19 mouse cellular contexts compared by ENCODE assay signal in the genomic region with DNA sequence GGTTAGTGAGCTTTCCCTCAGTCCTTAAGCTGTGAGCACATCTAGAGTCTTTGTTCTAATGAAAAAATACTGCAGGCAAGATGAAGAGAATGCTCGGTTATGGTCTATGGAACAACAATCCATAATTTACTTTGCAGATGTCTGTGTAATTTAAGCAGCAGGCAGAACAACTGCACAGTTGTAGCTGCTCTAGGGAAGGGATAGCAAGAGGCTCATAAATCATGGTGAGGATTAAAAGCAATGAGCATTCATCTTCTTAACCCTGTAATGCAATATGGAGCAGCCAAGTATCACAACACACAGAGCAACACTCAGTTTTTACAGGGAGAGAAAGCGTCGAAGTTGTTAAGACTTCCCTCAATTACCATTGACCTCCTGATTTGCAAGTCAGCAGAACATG.
A peak's percentile ranks its signal among the peaks of the same experiment; 100 is the strongest.
DNase-seq lines count a peak whose midpoint lies in the region; ATAC-seq and TF ChIP-seq lines count a peak whose summit lies in the region.
"Had no signal": no experiment of that assay in that cellular context is flagged by ENCODE, and none has a peak within 500 bp of the region (broad histone marks: within the 10 kb centered on the region; RNA-seq: fewer than 3 reads in every experiment).

No protein-coding gene starts in this region.

- peak; percentile 17 for DNase-seq in hindbrain, embryonic 11.5 days (ENCODE audit: low spot score)
- DNase-seq in hindbrain, embryonic 10.5 days (ENCODE audit: low spot score), result no peak
- peak; percentile 34 for DNase-seq in midbrain, postnatal 0 days (ENCODE audit: low spot score)
- DNase-seq in midbrain, embryonic 10.5 days (ENCODE audit: low spot score), result no peak
- peak; percentile 22 for DNase-seq in hindbrain, postnatal 0 days (ENCODE audit: low spot score)
- DNase-seq: cerebellum, postnatal 36 days; heart, adult 11 months; kidney, adult 11 months; lung, adult 2 months; lung, postnatal 4 days; right cerebral cortex, postnatal 25 days; thymus, postnatal 36 days had no signal

- no peak overlapping the region for H3K4me3 ChIP-seq in hindbrain, embryonic 11.5 days (ENCODE audit: low read depth, low read length)
- no peak overlapping the region for H3K4me3 ChIP-seq in hindbrain, embryonic 10.5 days
- H3K4me3 ChIP-seq in midbrain, postnatal 0 days (ENCODE audit: low read depth, low read length), result no peak overlapping the region
- no peak overlapping the region for H3K4me3 ChIP-seq in midbrain, embryonic 10.5 days
- H3K4me3 ChIP-seq in hindbrain, postnatal 0 days (ENCODE audit: low read length), result no peak overlapping the region
- no peak overlapping the region for H3K4me3 ChIP-seq in neural tube, embryonic 15.5 days (replicated peaks)
- H3K4me3 ChIP-seq in heart, embryonic 12.5 days, result no peak overlapping the region
- H3K4me3 ChIP-seq: layer of hippocampus, adult 2 months; midbrain, embryonic 13.5 days had no signal

- H3K9ac ChIP-seq in hindbrain, embryonic 11.5 days (ENCODE audit: low read depth, low read length), result no peak overlapping the region
- H3K9ac ChIP-seq in midbrain, postnatal 0 days (replicated peaks; ENCODE audit: low read length, poor library complexity, severe bottlenecking), result no peak overlapping the region
- H3K9ac ChIP-seq in hindbrain, postnatal 0 days (replicated peaks; ENCODE audit: low read length), result no peak overlapping the region
- no peak overlapping the region for H3K9ac ChIP-seq in neural tube, embryonic 15.5 days (replicated peaks)
- no peak overlapping the region for H3K9ac ChIP-seq in heart, embryonic 12.5 days
- H3K9ac ChIP-seq: midbrain, embryonic 13.5 days had no signal

- no peaks in the 10 kb centered on the region for H3K36me3 ChIP-seq in hindbrain, embryonic 11.5 days (ENCODE audit: control insufficient read depth, insufficient read depth, low read length)
- no peaks in the 10 kb centered on the region for H3K36me3 ChIP-seq in hindbrain, embryonic 10.5 days
- H3K36me3 ChIP-seq in midbrain, postnatal 0 days (ENCODE audit: insufficient read depth, low read length), result no peaks in the 10 kb centered on the region
- no peaks in the 10 kb centered on the region for H3K36me3 ChIP-seq in midbrain, embryonic 10.5 days
- no peaks in the 10 kb centered on the region for H3K36me3 ChIP-seq in hindbrain, postnatal 0 days (ENCODE audit: insufficient read depth, low read length)
- no peaks in the 10 kb centered on the region for H3K36me3 ChIP-seq in neural tube, embryonic 15.5 days
- no peaks in the 10 kb centered on the region for H3K36me3 ChIP-seq in heart, embryonic 12.5 days
- H3K36me3 ChIP-seq: midbrain, embryonic 13.5 days had no signal

- no peaks in the 10 kb centered on the region for H3K9me3 ChIP-seq in hindbrain, embryonic 11.5 days (ENCODE audit: control insufficient read depth, low read length)
- H3K9me3 ChIP-seq in hindbrain, embryonic 10.5 days, result no peaks in the 10 kb centered on the region
- H3K9me3 ChIP-seq in midbrain, postnatal 0 days (ENCODE audit: low read length), result no peaks in the 10 kb centered on the region
- no peaks in the 10 kb centered on the region for H3K9me3 ChIP-seq in midbrain, embryonic 10.5 days (replicated peaks)
- no peaks in the 10 kb centered on the region for H3K9me3 ChIP-seq in hindbrain, postnatal 0 days (ENCODE audit: low read length)
- H3K9me3 ChIP-seq in neural tube, embryonic 15.5 days (replicated peaks), result no peaks in the 10 kb centered on the region
- H3K9me3 ChIP-seq in heart, embryonic 12.5 days (replicated peaks), result no peaks in the 10 kb centered on the region
- H3K9me3 ChIP-seq: midbrain, embryonic 13.5 days had no signal

- peak; percentile 88 for ATAC-seq in hindbrain, embryonic 11.5 days (ENCODE audit: low FRiP score)
- no peak for ATAC-seq in midbrain, postnatal 0 days (ENCODE audit: low FRiP score)
- peak; percentile 32; the same call in 1 of the 2 replicates for ATAC-seq in hindbrain, postnatal 0 days
- ATAC-seq in neural tube, embryonic 15.5 days (ENCODE audit: low FRiP score), result peak; percentile 85
- ATAC-seq in CD4-positive, CD25-positive, alpha-beta regulatory T cell, adult 4 months, result no peak
- ATAC-seq in heart, embryonic 12.5 days (ENCODE audit: insufficient number of reproducible peaks, low FRiP score), result no peak
- ATAC-seq: forebrain, embryonic 14.5 days; midbrain, embryonic 13.5 days; Patski had no signal

- 49% methylated on average over 3 of the region's 3 CpGs for WGBS in hindbrain, embryonic 11.5 days
- WGBS in hindbrain, embryonic 10.5 days, result 73% methylated on average over 3 of the region's 3 CpGs
- 60% methylated on average over 3 of the region's 3 CpGs for WGBS in midbrain, postnatal 0 days
- WGBS in midbrain, embryonic 10.5 days, result 81% methylated on average over 3 of the region's 3 CpGs
- 54% methylated on average over 3 of the region's 3 CpGs for WGBS in hindbrain, postnatal 0 days
- WGBS in neural tube, embryonic 15.5 days, result 13% methylated on average over 3 of the region's 3 CpGs
- WGBS in heart, embryonic 12.5 days, result 69% methylated on average over 3 of the region's 3 CpGs

- no peaks in the 10 kb centered on the region for H3K4me1 ChIP-seq in hindbrain, embryonic 11.5 days (replicated peaks; ENCODE audit: control insufficient read depth, insufficient read depth, low read length)
- no peaks in the 10 kb centered on the region for H3K4me1 ChIP-seq in hindbrain, embryonic 10.5 days (replicated peaks)
- H3K4me1 ChIP-seq in midbrain, postnatal 0 days (ENCODE audit: insufficient read depth, low read length), result no peaks in the 10 kb centered on the region
- H3K4me1 ChIP-seq in midbrain, embryonic 10.5 days, result no peaks in the 10 kb centered on the region
- no peaks in the 10 kb centered on the region for H3K4me1 ChIP-seq in hindbrain, postnatal 0 days (ENCODE audit: insufficient read depth, low read length)
- H3K4me1 ChIP-seq in neural tube, embryonic 15.5 days, result peaks cover 7% of the 10 kb centered on the region
- no peaks in the 10 kb centered on the region for H3K4me1 ChIP-seq in heart, embryonic 12.5 days (replicated peaks)
- H3K4me1 ChIP-seq: midbrain, embryonic 13.5 days had no signal

- no peak overlapping the region for H3K27ac ChIP-seq in hindbrain, embryonic 11.5 days (ENCODE audit: low read depth, low read length)
- H3K27ac ChIP-seq in hindbrain, embryonic 10.5 days, result no peak overlapping the region
- H3K27ac ChIP-seq in midbrain, postnatal 0 days (ENCODE audit: low read depth, low read length), result no peak overlapping the region
- no peak overlapping the region for H3K27ac ChIP-seq in midbrain, embryonic 10.5 days (replicated peaks)
- no peak overlapping the region for H3K27ac ChIP-seq in hindbrain, postnatal 0 days
- no peak overlapping the region for H3K27ac ChIP-seq in neural tube, embryonic 15.5 days (replicated peaks)
- no peak overlapping the region for H3K27ac ChIP-seq in heart, embryonic 12.5 days (ENCODE audit: poor library complexity, severe bottlenecking)
- H3K27ac ChIP-seq: layer of hippocampus, adult 2 months; midbrain, embryonic 13.5 days had no signal

- no peak for TF ChIP-seq CTCF in midbrain, postnatal 0 days (IDR thresholded peaks at IDR 0.05)
- no peak for TF ChIP-seq CTCF in hindbrain, postnatal 0 days (IDR thresholded peaks at IDR 0.05; ENCODE audit: low read depth)

- no peak overlapping the region for H3K4me2 ChIP-seq in hindbrain, embryonic 11.5 days (replicated peaks; ENCODE audit: low read depth, low read length)
- H3K4me2 ChIP-seq in midbrain, postnatal 0 days (ENCODE audit: low read depth, low read length, poor library complexity, severe bottlenecking), result no peak overlapping the region
- H3K4me2 ChIP-seq in hindbrain, postnatal 0 days (ENCODE audit: low read depth, low read length), result no peak overlapping the region
- H3K4me2 ChIP-seq in neural tube, embryonic 15.5 days, result no peak overlapping the region
- no peak overlapping the region for H3K4me2 ChIP-seq in heart, embryonic 12.5 days
- H3K4me2 ChIP-seq: midbrain, embryonic 13.5 days had no signal

- no peaks in the 10 kb centered on the region for H3K27me3 ChIP-seq in hindbrain, embryonic 11.5 days (ENCODE audit: control insufficient read depth, insufficient read depth, low read length)
- no peaks in the 10 kb centered on the region for H3K27me3 ChIP-seq in hindbrain, embryonic 10.5 days (ENCODE audit: insufficient read depth, poor library complexity, severe bottlenecking)
- no peaks in the 10 kb centered on the region for H3K27me3 ChIP-seq in midbrain, postnatal 0 days (ENCODE audit: insufficient read depth, low read length)
- H3K27me3 ChIP-seq in midbrain, embryonic 10.5 days (ENCODE audit: low read depth, poor library complexity, severe bottlenecking), result no peaks in the 10 kb centered on the region
- no peaks in the 10 kb centered on the region for H3K27me3 ChIP-seq in hindbrain, postnatal 0 days (ENCODE audit: insufficient read depth, low read length)
- H3K27me3 ChIP-seq in neural tube, embryonic 15.5 days (replicated peaks), result no peaks in the 10 kb centered on the region
- no peaks in the 10 kb centered on the region for H3K27me3 ChIP-seq in heart, embryonic 12.5 days (replicated peaks)
- H3K27me3 ChIP-seq: midbrain, embryonic 13.5 days; Patski had no signal

Comparison
In these comparisons a context has a peak if more than half of its experiments do, and no peak if none do; other contexts are left out.
1. DNase-seq: peak in hindbrain, embryonic 11.5 days (single experiment), midbrain, postnatal 0 days (single experiment) and hindbrain, postnatal 0 days (single experiment); none in hindbrain, embryonic 10.5 days (single experiment) and midbrain, embryonic 10.5 days (single experiment).
2. ATAC-seq: peak in hindbrain, embryonic 11.5 days (single experiment), hindbrain, postnatal 0 days (single experiment) and neural tube, embryonic 15.5 days (single experiment); none in midbrain, postnatal 0 days (single experiment), CD4-positive, CD25-positive, alpha-beta regulatory T cell, adult 4 months (single experiment) and heart, embryonic 12.5 days (single experiment).